Mouse (Mus musculus) forebrain, embryonic 13.5 days (tissue): ENCODE measurements at regions not wholly inside any gene's neighbourhood (a gene's known extent, or its start where the extent isn't known, plus 50 kb on each side); places are given as distances from the start of the nearest gene placed in this dataset.

Experiments used
- ATAC-seq: fragments of 200-750 bp; cut with Nextera tagmentation; 2 replicates; pipeline ENCODE4 v1.8.0; 2017
- H3K27ac ChIP-seq: fragments of 300-500 bp; sonication (generic); 2 replicates; pipeline ENCODE4 v1.5.1; 2015; ENCODE audit warnings: inconsistent platforms, mild to moderate bottlenecking, moderate library complexity
- H3K27me3 ChIP-seq: fragments of 300-500 bp; sonication (generic); 2 replicates; pipeline ENCODE4 v1.6.1; 2015; ENCODE audit warnings: mild to moderate bottlenecking, inconsistent platforms
- H3K36me3 ChIP-seq: fragments of 300-500 bp; sonication (generic); 2 replicates; pipeline ENCODE4 v1.6.1; 2015; ENCODE audit warnings: mild to moderate bottlenecking, inconsistent platforms; ENCODE audit not compliant: poor library complexity, severe bottlenecking
- H3K4me1 ChIP-seq: fragments of 300-500 bp; sonication (generic); 2 replicates; pipeline ENCODE4 v1.6.1; 2015; ENCODE audit warnings: inconsistent platforms
- H3K4me2 ChIP-seq: fragments of 300-500 bp; sonication (generic); 2 replicates; pipeline ENCODE4 v1.6.1; 2015; ENCODE audit warnings: inconsistent platforms, mild to moderate bottlenecking, moderate library complexity
- H3K4me3 ChIP-seq: fragments of 300-500 bp; sonication (generic); 2 replicates; pipeline ENCODE4 v1.5.1; 2015; ENCODE audit warnings: mild to moderate bottlenecking, inconsistent platforms
- H3K9ac ChIP-seq: fragments of 300-500 bp; sonication (generic); 2 replicates; pipeline ENCODE4 v1.6.1; 2015; ENCODE audit warnings: mild to moderate bottlenecking, inconsistent platforms
- H3K9me3 ChIP-seq: fragments of 300-500 bp; sonication (generic); replicated peaks from 2 replicates; pipeline ENCODE4 v1.6.1; 2016; ENCODE audit warnings: inconsistent platforms
- WGBS: fragments of 180-500 bp; shearing (Covaris S2); methylation state at CpG from one replicate; pipeline ENCODE4 v1.1.7; 2015; 5-methylcytosine and 5-hydroxymethylcytosine counted together

GRCm38 (mm10) chr1:190497474-190497873, 327.0 kb upstream of the Prox1 start:
- no peak overlapping the region for H3K9ac ChIP-seq
- no peak for ATAC-seq
- no peak overlapping the region for H3K4me3 ChIP-seq
- no peaks in the 10 kb centered on the region for H3K36me3 ChIP-seq
- 84% methylated on average over 4 of the region's 4 CpGs for WGBS
- no peaks in the 10 kb centered on the region for H3K27me3 ChIP-seq
- no peaks in the 10 kb centered on the region for H3K4me1 ChIP-seq
- no peak overlapping the region for H3K4me2 ChIP-seq
- no peaks in the 10 kb centered on the region for H3K9me3 ChIP-seq
- no peak overlapping the region for H3K27ac ChIP-seq

- no peak overlapping the region for H3K27ac ChIP-seq
- H3K9ac ChIP-seq = no peak overlapping the region
- H3K36me3 ChIP-seq = no peaks in the 10 kb centered on the region
- H3K9me3 ChIP-seq = no peaks in the 10 kb centered on the region
- WGBS = 75% methylated on average over 10 of the region's 10 CpGs
- ATAC-seq = no peak
- H3K27me3 ChIP-seq = no peaks in the 10 kb centered on the region
- no peak overlapping the region for H3K4me2 ChIP-seq
- H3K4me1 ChIP-seq = no peaks in the 10 kb centered on the region
- H3K4me3 ChIP-seq = no peak overlapping the region
These were observed 325.4 kb upstream of the Prox1 start for GRCm38 (mm10) chr1:190495741-190496520.

GRCm38 (mm10) chr1:190486551-190487104, 316.1 kb upstream of the Prox1 start:
- Histone ChIP-seq H3K4me2 (no peak overlapping the region), H3K9ac (no peak overlapping the region), H3K36me3 (no peaks in the 10 kb centered on the region), H3K27me3 (no peaks in the 10 kb centered on the region), H3K9me3 (no peaks in the 10 kb centered on the region), H3K4me1 (no peaks in the 10 kb centered on the region), H3K27ac (no peak overlapping the region), H3K4me3 (no peak overlapping the region)
- WGBS = 74% methylated on average over 7 of the region's 7 CpGs
- no peak for ATAC-seq

GRCm38 (mm10) chr1:190483366-190483765, 312.9 kb upstream of the Prox1 start:
- Histone ChIP-seq H3K27ac (no peak overlapping the region), H3K4me1 (no peaks in the 10 kb centered on the region), H3K9me3 (0 out of 2 replicates have a peak, but pooled peaks cover 8% of the 10 kb centered on the region), H3K27me3 (no peaks in the 10 kb centered on the region), H3K36me3 (no peaks in the 10 kb centered on the region), H3K4me2 (no peak overlapping the region), H3K9ac (no peak overlapping the region), H3K4me3 (no peak overlapping the region)
- no peak for ATAC-seq
- 87% methylated on average over 13 of the region's 13 CpGs for WGBS

- 82% methylated on average over 11 of the region's 11 CpGs for WGBS
- Histone ChIP-seq H3K36me3 (no peaks in the 10 kb centered on the region), H3K4me3 (no peak overlapping the region), H3K27ac (no peak overlapping the region), H3K9me3 (0 out of 2 replicates have a peak, but pooled peaks cover 8% of the 10 kb centered on the region), H3K27me3 (no peaks in the 10 kb centered on the region), H3K9ac (no peak overlapping the region), H3K4me1 (no peaks in the 10 kb centered on the region), H3K4me2 (no peak overlapping the region)
- no peak for ATAC-seq
These were observed 310.6 kb upstream of the Prox1 start for GRCm38 (mm10) chr1:190481071-190481470.

GRCm38 (mm10) chr1:190480601-190481000, 310.1 kb upstream of the Prox1 start:
- Histone ChIP-seq H3K9me3 (0 out of 2 replicates have a peak, but pooled peaks cover 8% of the 10 kb centered on the region), H3K27ac (no peak overlapping the region), H3K9ac (no peak overlapping the region), H3K36me3 (no peaks in the 10 kb centered on the region), H3K4me1 (no peaks in the 10 kb centered on the region), H3K4me2 (no peak overlapping the region), H3K4me3 (no peak overlapping the region), H3K27me3 (no peaks in the 10 kb centered on the region)
- no peak for ATAC-seq
- 65% methylated on average over 9 of the region's 9 CpGs for WGBS

- no peaks in the 10 kb centered on the region for H3K27me3 ChIP-seq
- no peaks in the 10 kb centered on the region for H3K4me1 ChIP-seq
- WGBS = 90% methylated on average over 8 of the region's 8 CpGs
- H3K9ac ChIP-seq = no peak overlapping the region
- H3K36me3 ChIP-seq = no peaks in the 10 kb centered on the region
- no peak overlapping the region for H3K4me2 ChIP-seq
- no peak overlapping the region for H3K4me3 ChIP-seq
- ATAC-seq = no peak
- no peaks in the 10 kb centered on the region for H3K9me3 ChIP-seq
- no peak overlapping the region for H3K27ac ChIP-seq
These were observed 302.2 kb upstream of the Prox1 start for GRCm38 (mm10) chr1:190472761-190473160.

GRCm38 (mm10) chr1:190470336-190470735, 299.8 kb upstream of the Prox1 start:
- no peaks in the 10 kb centered on the region for H3K4me1 ChIP-seq
- no peaks in the 10 kb centered on the region for H3K27me3 ChIP-seq
- 84% methylated on average over 9 of the region's 9 CpGs for WGBS
- H3K9me3 ChIP-seq = no peaks in the 10 kb centered on the region
- H3K27ac ChIP-seq = no peak overlapping the region
- H3K36me3 ChIP-seq = no peaks in the 10 kb centered on the region
- H3K9ac ChIP-seq = no peak overlapping the region
- no peak for ATAC-seq
- H3K4me2 ChIP-seq = no peak overlapping the region
- no peak overlapping the region for H3K4me3 ChIP-seq

GRCm38 (mm10) chr1:190457541-190458061, 287.1 kb upstream of the Prox1 start:
- H3K27ac ChIP-seq = no peak overlapping the region

GRCm38 (mm10) chr1:190453549-190453948, 283.0 kb upstream of the Prox1 start:
- Histone ChIP-seq H3K4me1 (peaks cover 9% of the 10 kb centered on the region; the same call in 1 of the 2 replicates), H3K27ac (no peak overlapping the region)
- 90% methylated on average over 10 of the region's 10 CpGs for WGBS

More at GRCm38 (mm10) chr1:190457541-190458061, 287.1 kb upstream of the Prox1 start:
- Histone ChIP-seq H3K4me3 (no peak overlapping the region), H3K4me1 (peaks cover 9% of the 10 kb centered on the region; the same call in 1 of the 2 replicates), H3K9ac (no peak overlapping the region), H3K36me3 (no peaks in the 10 kb centered on the region), H3K27me3 (no peaks in the 10 kb centered on the region), H3K4me2 (no peak overlapping the region), H3K9me3 (no peaks in the 10 kb centered on the region)
- 50% methylated on average over 12 of the region's 12 CpGs for WGBS
- peak; percentile 53; the same call in 1 of the 2 replicates for ATAC-seq

GRCm38 (mm10) chr1:190452115-190452842, 281.8 kb upstream of the Prox1 start:
- Histone ChIP-seq H3K36me3 (no peaks in the 10 kb centered on the region), H3K9me3 (no peaks in the 10 kb centered on the region), H3K4me3 (no peak overlapping the region), H3K9ac (no peak overlapping the region), H3K27me3 (no peaks in the 10 kb centered on the region), H3K4me1 (peaks cover 2% of the 10 kb centered on the region; the same call in 1 of the 2 replicates), H3K4me2 (no peak overlapping the region), H3K27ac (no peak overlapping the region)
- ATAC-seq = no peak
- WGBS = 56% methylated on average over 11 of the region's 11 CpGs

More at GRCm38 (mm10) chr1:190453549-190453948, 283.0 kb upstream of the Prox1 start:
- Histone ChIP-seq H3K9me3 (no peaks in the 10 kb centered on the region), H3K4me3 (no peak overlapping the region), H3K36me3 (no peaks in the 10 kb centered on the region), H3K4me2 (no peak overlapping the region), H3K9ac (no peak overlapping the region), H3K27me3 (no peaks in the 10 kb centered on the region)
- ATAC-seq = no peak

GRCm38 (mm10) chr1:190448263-190448662, 277.7 kb upstream of the Prox1 start:
- Histone ChIP-seq H3K4me1 (peaks cover 4% of the 10 kb centered on the region; the same call in 1 of the 2 replicates), H3K4me3 (no peak overlapping the region), H3K27ac (no peak overlapping the region), H3K9me3 (no peaks in the 10 kb centered on the region), H3K27me3 (no peaks in the 10 kb centered on the region), H3K9ac (no peak overlapping the region), H3K4me2 (no peak overlapping the region), H3K36me3 (no peaks in the 10 kb centered on the region)
- no peak for ATAC-seq
- 34% methylated on average over 8 of the region's 8 CpGs for WGBS
